Mouse (Mus musculus) neural tube, embryonic 14.5 days (tissue): ENCODE results near the gene BC067074. TPM values are rescaled to one million over a fixed set of nuclear protein-coding genes. Genes with fewer than 3 reads are reported as not detected.

ENCODE experiments used
- ATAC-seq: fragments of 200-750 bp; cut with Nextera tagmentation; 2 replicates; pipeline ENCODE4 v1.8.0; 2017; ENCODE audit warnings: low read depth, mild to moderate bottlenecking, moderate TSS enrichment, moderate library complexity
- H3K27ac ChIP-seq: fragments of 300-500 bp; sonication (generic); 2 replicates; pipeline ENCODE4 v1.5.1; 2014; ENCODE audit warnings: low read depth, mild to moderate bottlenecking, control low read depth, low read length, moderate library complexity, mixed read lengths
- H3K27me3 ChIP-seq: fragments of 300-500 bp; sonication (generic); 2 replicates; pipeline ENCODE4 v1.6.1; 2014; ENCODE audit warnings: low read length; ENCODE audit not compliant: control insufficient read depth, insufficient read depth
- H3K36me3 ChIP-seq: fragments of 300-500 bp; sonication (generic); 2 replicates; pipeline ENCODE4 v1.6.1; 2014; ENCODE audit warnings: low read length, mixed read lengths; ENCODE audit not compliant: control insufficient read depth, insufficient read depth
- H3K4me1 ChIP-seq: fragments of 300-500 bp; sonication (generic); 2 replicates; pipeline ENCODE4 v1.6.1; 2014; ENCODE audit warnings: low read length; ENCODE audit not compliant: control insufficient read depth, insufficient read depth
- H3K4me2 ChIP-seq: fragments of 300-500 bp; sonication (generic); 2 replicates; pipeline ENCODE4 v1.6.1; 2014; ENCODE audit warnings: mild to moderate bottlenecking, low read depth, low read length, control low read depth
- H3K4me3 ChIP-seq: fragments of 300-500 bp; sonication (generic); 2 replicates; pipeline ENCODE4 v1.5.1; 2014; ENCODE audit warnings: low read depth, low read length, control low read depth, mixed read lengths
- H3K9ac ChIP-seq: fragments of 300-500 bp; sonication (generic); replicated peaks from 2 replicates; pipeline ENCODE4 v1.6.1; 2014; ENCODE audit warnings: low read depth, mild to moderate bottlenecking, control low read depth, low read length, mixed read lengths
- H3K9me3 ChIP-seq: fragments of 300-500 bp; sonication (generic); 2 replicates; pipeline ENCODE4 v1.6.1; 2016; ENCODE audit warnings: low read length; ENCODE audit not compliant: control insufficient read depth
- WGBS: fragments of 180-500 bp; shearing (Covaris S2); extraction: QIAGEN DNeasy Blood & Tissue Kit; methylation state at CpG from one replicate; pipeline ENCODE4 v1.1.7; 2014; 5-methylcytosine and 5-hydroxymethylcytosine counted together
- polyA plus RNA-seq: library from polyadenylated mRNA; unstranded; fragments of >200 nt; fragmentation: Nextera tagmentation; extraction: Ambion mirVana; gene quantifications from 2 replicates; pipeline ENCODE4 v1.2.1, GENCODE M21; 2014

BC067074 gene
- polyA plus RNA-seq, 1 experiment from 2014 or later: 0.51 TPM

GRCm38 (mm10) chr13:113334773-113335172, 41.8 kb downstream of the BC067074 start:
- Histone ChIP-seq H3K27me3 (no peaks in the 10 kb centered on the region), H3K9me3 (no peaks in the 10 kb centered on the region), H3K36me3 (no peaks in the 10 kb centered on the region), H3K4me2 (no peak overlapping the region), H3K27ac (no peak overlapping the region), H3K4me3 (no peak overlapping the region), H3K4me1 (no peaks in the 10 kb centered on the region), H3K9ac (no peak overlapping the region)
- ATAC-seq: no peak
- WGBS: 61% methylated on average over 4 of the region's 4 CpGs

DNA sequence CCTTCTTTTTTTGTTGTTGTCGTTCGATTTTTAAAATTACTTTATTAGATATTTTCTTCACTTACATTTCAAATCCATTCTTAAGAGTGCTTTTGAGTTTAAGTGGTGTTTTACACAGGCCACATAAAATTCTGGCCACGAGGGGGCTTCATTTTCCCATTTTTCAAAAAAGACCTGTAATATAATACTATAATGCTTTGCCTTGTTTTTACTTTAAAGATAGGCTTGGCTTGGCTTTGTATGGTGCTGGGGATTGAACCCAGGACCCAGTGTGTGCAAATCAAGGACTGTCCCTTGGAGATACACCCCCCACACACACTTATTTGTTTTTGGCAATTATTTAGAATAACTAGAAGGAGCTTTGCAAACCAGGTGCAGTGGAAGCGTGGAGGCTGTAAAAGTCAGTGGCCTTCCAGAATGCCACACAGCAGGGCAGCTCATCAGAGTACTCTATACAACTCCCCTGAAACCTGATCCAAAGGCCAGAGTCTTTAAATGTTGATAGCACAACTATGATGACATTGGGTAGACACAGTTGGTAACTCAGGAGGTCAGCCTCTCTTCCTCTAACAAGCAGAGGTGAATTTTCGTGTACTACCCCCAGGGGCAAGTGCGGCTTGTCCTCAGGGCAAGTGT, 44.4 kb downstream of the BC067074 start:
- H3K9ac ChIP-seq: no peak overlapping the region
- H3K27me3 ChIP-seq: no peaks in the 10 kb centered on the region
- H3K9me3 ChIP-seq: no peaks in the 10 kb centered on the region
- H3K27ac ChIP-seq: no peak overlapping the region
- no peaks in the 10 kb centered on the region for H3K36me3 ChIP-seq
- no peaks in the 10 kb centered on the region for H3K4me1 ChIP-seq
- H3K4me3 ChIP-seq: no peak overlapping the region
- 39% methylated on average over 6 of the region's 6 CpGs for WGBS
- peak; percentile 66; the same call in 1 of the 2 replicates for ATAC-seq
- H3K4me2 ChIP-seq: no peak overlapping the region

DNA sequence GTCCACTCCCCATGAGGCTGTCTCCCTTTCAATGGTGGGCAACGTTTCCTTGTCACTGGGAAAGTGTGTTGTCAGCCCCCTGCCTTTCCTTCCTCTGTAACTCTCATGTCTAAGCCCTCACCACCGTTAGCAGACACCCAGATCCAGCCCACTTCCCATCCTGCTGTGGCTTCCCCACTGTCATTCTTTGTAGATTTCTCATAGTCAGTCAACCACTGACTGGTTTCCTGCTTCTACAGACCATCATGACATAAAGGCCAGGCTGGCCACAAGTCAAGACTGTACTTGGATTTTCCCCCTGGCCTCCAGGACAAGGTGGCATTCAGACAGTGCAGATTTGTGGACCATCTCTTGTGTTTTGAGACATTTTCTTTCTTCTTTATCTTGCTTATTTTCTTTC, 47.7 kb downstream of the BC067074 start:
- Histone ChIP-seq H3K36me3 (no peaks in the 10 kb centered on the region), H3K4me1 (no peaks in the 10 kb centered on the region), H3K9me3 (no peaks in the 10 kb centered on the region), H3K4me2 (no peak overlapping the region), H3K4me3 (no peak overlapping the region), H3K9ac (no peak overlapping the region), H3K27me3 (no peaks in the 10 kb centered on the region), H3K27ac (no peak overlapping the region)
- ATAC-seq: no peak
- 58% methylated on average over 2 of the region's 2 CpGs for WGBS

- no peaks in the 10 kb centered on the region for H3K27me3 ChIP-seq
- H3K4me2 ChIP-seq: no peak overlapping the region
- no peak overlapping the region for H3K9ac ChIP-seq
- H3K4me3 ChIP-seq: no peak overlapping the region
- H3K36me3 ChIP-seq: no peaks in the 10 kb centered on the region
- no peak for ATAC-seq
- H3K9me3 ChIP-seq: no peaks in the 10 kb centered on the region
- H3K27ac ChIP-seq: no peak overlapping the region
- H3K4me1 ChIP-seq: no peaks in the 10 kb centered on the region
Measured at GRCm38 (mm10) chr13:113341161-113341560, 48.2 kb downstream of the BC067074 start.

DNA sequence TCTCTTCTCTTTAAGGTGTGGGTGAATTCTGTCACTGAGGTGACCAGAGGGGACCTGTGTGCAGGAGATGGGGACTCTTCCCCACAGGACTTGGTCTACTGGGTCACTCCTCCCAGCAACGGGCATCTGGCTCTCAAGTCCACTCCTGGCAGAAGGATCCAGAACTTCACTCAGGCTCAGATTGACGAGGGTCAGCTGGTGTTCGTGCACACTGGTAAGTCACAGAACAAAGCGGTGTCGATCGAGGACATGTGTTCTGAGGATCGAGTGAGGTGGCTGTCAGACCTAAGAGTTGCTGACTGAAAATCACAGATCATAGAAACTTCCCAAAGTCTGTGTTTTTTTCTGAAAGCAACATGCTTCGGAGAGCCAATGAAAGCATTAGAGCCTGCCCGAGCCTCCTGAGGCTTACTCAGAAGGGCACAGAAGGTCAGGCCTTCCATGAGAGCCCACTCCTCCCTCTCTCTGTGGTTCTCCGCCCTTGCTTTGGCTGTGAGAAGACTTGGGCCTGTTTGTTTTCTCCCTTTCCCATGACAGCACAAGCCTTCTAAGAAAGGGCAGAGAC, 49.5 kb downstream of the BC067074 start:
- WGBS: 81% methylated on average over 10 of the region's 10 CpGs
- no peak overlapping the region for H3K9ac ChIP-seq
- no peak overlapping the region for H3K4me2 ChIP-seq
- ATAC-seq: no peak
- H3K36me3 ChIP-seq: no peaks in the 10 kb centered on the region
- no peaks in the 10 kb centered on the region for H3K4me1 ChIP-seq
- no peak overlapping the region for H3K4me3 ChIP-seq
- H3K9me3 ChIP-seq: no peaks in the 10 kb centered on the region
- H3K27ac ChIP-seq: no peak overlapping the region
- H3K27me3 ChIP-seq: no peaks in the 10 kb centered on the region

- H3K4me2 ChIP-seq: no peak overlapping the region
- no peak overlapping the region for H3K27ac ChIP-seq
- WGBS: 63% methylated on average over 11 of the region's 11 CpGs
- no peak overlapping the region for H3K9ac ChIP-seq
- no peaks in the 10 kb centered on the region for H3K36me3 ChIP-seq
- H3K27me3 ChIP-seq: no peaks in the 10 kb centered on the region
- 0 out of 2 replicates have a peak, but pooled peaks cover 3% of the 10 kb centered on the region for H3K4me1 ChIP-seq
- no peak for ATAC-seq
- H3K4me3 ChIP-seq: no peak overlapping the region
- no peaks in the 10 kb centered on the region for H3K9me3 ChIP-seq
Measured at GRCm38 (mm10) chr13:113350743-113351430, 57.9 kb downstream of the BC067074 start.

GRCm38 (mm10) chr13:113353546-113353945, 60.6 kb downstream of the BC067074 start:
- Histone ChIP-seq H3K9ac (no peak overlapping the region), H3K27ac (no peak overlapping the region), H3K9me3 (no peaks in the 10 kb centered on the region), H3K4me1 (0 out of 2 replicates have a peak, but pooled peaks cover 3% of the 10 kb centered on the region), H3K36me3 (no peaks in the 10 kb centered on the region), H3K4me3 (no peak overlapping the region), H3K27me3 (no peaks in the 10 kb centered on the region), H3K4me2 (no peak overlapping the region)
- no peak for ATAC-seq
- WGBS: 90% methylated on average over 3 of the region's 3 CpGs

DNA sequence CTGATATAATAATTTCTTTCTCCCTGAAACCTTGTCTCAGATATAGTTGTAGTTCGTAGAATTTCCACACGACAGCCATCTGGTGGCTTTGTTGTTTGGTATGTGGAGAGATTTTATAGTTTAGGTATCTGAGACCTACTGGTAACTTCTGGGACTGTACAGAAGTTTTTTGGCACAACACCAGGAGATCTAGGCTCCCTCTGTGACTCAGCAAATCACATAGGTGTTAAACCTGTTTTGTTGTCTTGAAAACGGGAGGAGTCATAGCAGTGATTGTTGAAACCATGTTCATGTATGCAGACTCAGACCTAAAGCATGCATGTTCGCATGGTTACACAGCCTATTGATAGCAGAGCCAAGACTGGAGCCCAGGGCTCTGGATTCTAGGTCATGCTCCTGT, 61.0 kb downstream of the BC067074 start:
- no peaks in the 10 kb centered on the region for H3K27me3 ChIP-seq
- H3K4me2 ChIP-seq: no peak overlapping the region
- H3K36me3 ChIP-seq: no peaks in the 10 kb centered on the region
- 95% methylated on average over 4 of the region's 4 CpGs for WGBS
- no peak overlapping the region for H3K9ac ChIP-seq
- H3K4me3 ChIP-seq: no peak overlapping the region
- 0 out of 2 replicates have a peak, but pooled peaks cover 3% of the 10 kb centered on the region for H3K4me1 ChIP-seq
- no peak for ATAC-seq
- no peaks in the 10 kb centered on the region for H3K9me3 ChIP-seq
- H3K27ac ChIP-seq: no peak overlapping the region

GRCm38 (mm10) chr13:113355022-113355421, 62.1 kb downstream of the BC067074 start:
- no peak overlapping the region for H3K4me3 ChIP-seq
- 0 out of 2 replicates have a peak, but pooled peaks cover 3% of the 10 kb centered on the region for H3K4me1 ChIP-seq
- H3K36me3 ChIP-seq: no peaks in the 10 kb centered on the region
- WGBS: 12% methylated on average over 4 of the region's 4 CpGs
- H3K27me3 ChIP-seq: no peaks in the 10 kb centered on the region
- ATAC-seq: peak; percentile 47; the same call in 1 of the 2 replicates
- H3K9ac ChIP-seq: no peak overlapping the region
- H3K9me3 ChIP-seq: no peaks in the 10 kb centered on the region
- H3K27ac ChIP-seq: no peak overlapping the region
- H3K4me2 ChIP-seq: no peak overlapping the region
